In the genomic region with DNA sequence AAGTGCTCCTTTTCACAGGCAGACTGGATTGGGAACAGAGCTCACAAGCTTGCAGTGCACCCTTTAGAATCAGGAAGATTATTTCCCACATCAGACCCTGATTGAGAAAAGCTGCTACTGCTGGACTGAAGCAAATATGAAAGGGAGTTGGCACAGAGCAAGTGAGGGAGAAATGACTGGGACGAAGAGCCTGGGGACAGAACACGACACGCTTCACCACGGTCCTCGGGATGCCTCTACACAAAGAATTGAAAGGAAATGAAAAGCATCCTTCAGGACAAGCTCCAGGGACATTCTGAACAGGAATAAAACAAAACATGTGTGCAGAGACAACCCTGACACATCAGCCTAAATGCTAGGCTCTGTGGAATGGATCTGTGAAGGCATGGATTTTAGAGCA, we compare ENCODE assay signal across 30 mouse cellular contexts.
DNase-seq lines count a peak whose midpoint lies in the region; ATAC-seq and TF ChIP-seq lines count a peak whose summit lies in the region.
"Had no signal": no experiment of that assay in that cellular context is flagged by ENCODE, and none has a peak within 500 bp of the region (broad histone marks: within the 10 kb centered on the region; RNA-seq: fewer than 3 reads in every experiment).

No protein-coding gene starts in this region.

- no peaks in the 10 kb centered on the region for H3K9me3 ChIP-seq in midbrain, postnatal 0 days (ENCODE audit: low read length)
- no peaks in the 10 kb centered on the region for H3K9me3 ChIP-seq in midbrain, embryonic 13.5 days
- no peaks in the 10 kb centered on the region for H3K9me3 ChIP-seq in embryonic facial prominence, embryonic 14.5 days (ENCODE audit: control insufficient read depth, low read length)
- H3K9me3 ChIP-seq: embryonic facial prominence, embryonic 12.5 days; G1E; heart, embryonic 12.5 days; heart, embryonic 15.5 days had no signal

- no peak overlapping the region for H3K4me3 ChIP-seq in midbrain, postnatal 0 days (ENCODE audit: low read depth, low read length)
- H3K4me3 ChIP-seq in midbrain, embryonic 13.5 days (replicated peaks) = no peak overlapping the region
- H3K4me3 ChIP-seq in embryonic facial prominence, embryonic 14.5 days (ENCODE audit: low read depth, low read length) = no peak overlapping the region
- H3K4me3 ChIP-seq: embryonic facial prominence, embryonic 12.5 days; gastrocnemius, adult 2 months; heart, embryonic 12.5 days; heart, embryonic 15.5 days had no signal

- no peak overlapping the region for H3K27ac ChIP-seq in midbrain, postnatal 0 days (ENCODE audit: low read depth, low read length)
- no peak overlapping the region for H3K27ac ChIP-seq in midbrain, embryonic 13.5 days
- no peak overlapping the region for H3K27ac ChIP-seq in embryonic facial prominence, embryonic 14.5 days (replicated peaks; ENCODE audit: low read depth, low read length)
- H3K27ac ChIP-seq: embryonic facial prominence, embryonic 12.5 days; gastrocnemius, adult 2 months; heart, embryonic 15.5 days; hindbrain, embryonic 14.5 days; hindbrain, postnatal 0 days had no signal

- 0 out of 2 replicates have a peak, but pooled peaks cover 3% of the 10 kb centered on the region for H3K4me1 ChIP-seq in midbrain, postnatal 0 days (ENCODE audit: insufficient read depth, low read length)
- H3K4me1 ChIP-seq in midbrain, embryonic 13.5 days (replicated peaks) = 0 out of 2 replicates have a peak, but pooled peaks cover under 1% of the 10 kb centered on the region
- peaks cover 11% of the 10 kb centered on the region for H3K4me1 ChIP-seq in embryonic facial prominence, embryonic 14.5 days (ENCODE audit: control insufficient read depth, insufficient read depth, low read length)
- H3K4me1 ChIP-seq: heart, embryonic 12.5 days; heart, embryonic 15.5 days had no signal

- 0 out of 2 replicates have a peak overlapping the region, but pooled peaks have one; percentile 4 for H3K9ac ChIP-seq in midbrain, postnatal 0 days (replicated peaks; ENCODE audit: low read length, poor library complexity, severe bottlenecking)
- no peak overlapping the region for H3K9ac ChIP-seq in midbrain, embryonic 13.5 days (replicated peaks)
- no peak overlapping the region for H3K9ac ChIP-seq in embryonic facial prominence, embryonic 14.5 days (ENCODE audit: low read depth, low read length)
- H3K9ac ChIP-seq: embryonic facial prominence, embryonic 12.5 days; forebrain, postnatal 0 days; heart, embryonic 12.5 days; heart, embryonic 15.5 days; hindbrain, embryonic 14.5 days had no signal

- no peaks in the 10 kb centered on the region for H3K27me3 ChIP-seq in midbrain, postnatal 0 days (ENCODE audit: insufficient read depth, low read length)
- no peaks in the 10 kb centered on the region for H3K27me3 ChIP-seq in midbrain, embryonic 13.5 days
- H3K27me3 ChIP-seq in embryonic facial prominence, embryonic 14.5 days (replicated peaks; ENCODE audit: control insufficient read depth, insufficient read depth, low read length) = no peaks in the 10 kb centered on the region
- H3K27me3 ChIP-seq: CH12.LX; embryonic facial prominence, embryonic 12.5 days; Patski had no signal

- H3K36me3 ChIP-seq in midbrain, postnatal 0 days (ENCODE audit: insufficient read depth, low read length) = no peaks in the 10 kb centered on the region
- no peaks in the 10 kb centered on the region for H3K36me3 ChIP-seq in midbrain, embryonic 13.5 days
- no peaks in the 10 kb centered on the region for H3K36me3 ChIP-seq in embryonic facial prominence, embryonic 14.5 days (ENCODE audit: control insufficient read depth, insufficient read depth, low read length)
- H3K36me3 ChIP-seq: embryonic facial prominence, embryonic 12.5 days; G1E; heart, embryonic 12.5 days; heart, embryonic 15.5 days had no signal

- WGBS in midbrain, postnatal 0 days = 43% methylated on average over 5 of the region's 5 CpGs
- WGBS in midbrain, embryonic 13.5 days = 64% methylated on average over 5 of the region's 5 CpGs
- WGBS in embryonic facial prominence, embryonic 14.5 days = 35% methylated on average over 5 of the region's 5 CpGs

- no peak overlapping the region for H3K4me2 ChIP-seq in midbrain, postnatal 0 days (ENCODE audit: low read depth, low read length, poor library complexity, severe bottlenecking)
- H3K4me2 ChIP-seq in midbrain, embryonic 13.5 days (replicated peaks) = no peak overlapping the region
- H3K4me2 ChIP-seq in embryonic facial prominence, embryonic 14.5 days (ENCODE audit: low read depth, low read length) = no peak overlapping the region
- H3K4me2 ChIP-seq: embryonic facial prominence, embryonic 12.5 days; heart, embryonic 12.5 days; heart, embryonic 15.5 days; hindbrain, embryonic 14.5 days had no signal

- DNase-seq in heart, adult 11 months = peak; percentile 90
- no peak for DNase-seq in heart, postnatal 4 days
- DNase-seq in midbrain, postnatal 0 days (ENCODE audit: low spot score) = no peak
- peak; percentile 48 for DNase-seq in embryonic facial prominence, embryonic 14.5 days (ENCODE audit: low spot score)
- DNase-seq in cerebellum, postnatal 14 days = no peak
- DNase-seq: adrenal gland, postnatal 10 days; B cell, adult 2 months; cerebellum, adult 11 months; cerebellum, adult 2 months; cerebellum, adult 9-11 months; cerebellum, postnatal 36 days; embryo, embryonic 11 days; forebrain, postnatal 0 days; gastrocnemius, adult 2 months; gastrocnemius, postnatal 14 days; heart, adult 18-20 months; heart, postnatal 36 days had no signal

- no peak for TF ChIP-seq CTCF in midbrain, postnatal 0 days (IDR thresholded peaks at IDR 0.05)

- no peak for ATAC-seq in midbrain, postnatal 0 days (ENCODE audit: low FRiP score)
- ATAC-seq in midbrain, embryonic 13.5 days = no peak
- 0 out of 2 replicates have a peak, but pooled peaks have one; percentile 20 for ATAC-seq in embryonic facial prominence, embryonic 14.5 days (ENCODE audit: low read depth)
- ATAC-seq in megakaryocyte, adult 5-6 weeks (ENCODE audit: poor library complexity, severe bottlenecking) = no peak
- ATAC-seq: forebrain, embryonic 14.5 days; hindbrain, postnatal 0 days; inflammation-experienced regulatory T-cells, adult 6 months; intestine, embryonic 16.5 days; Patski had no signal

Comparison
In these comparisons a context has a peak if more than half of its experiments do, and no peak if none do; other contexts are left out.
1. DNase-seq: peak in heart, adult 11 months (single experiment) and embryonic facial prominence, embryonic 14.5 days (single experiment); none in heart, postnatal 4 days (single experiment), midbrain, postnatal 0 days (single experiment) and cerebellum, postnatal 14 days (0 of 2).